Mouse (Mus musculus) spleen, postnatal 36 days (tissue): ENCODE measurements around the gene Bloc1s4.

Source experiments
- DNase-seq, 2 experiments: peaks; one replicate each; pipeline ENCODE4 v3.0.0; 2022; ENCODE audit warnings: low spot score in 2 of 2, mixed read lengths in 1 of 2

Gene Bloc1s4

GRCm38 (mm10) chr5:36742126-36742848 lies 6.2 kb downstream of the Bloc1s4 start:
- DNase-seq, result peak; percentile 60 to 74

- no peak for DNase-seq
Measured at GRCm38 (mm10) chr5:36739829-36740228, 8.6 kb downstream of the Bloc1s4 start.

- DNase-seq, result no peak
Measured at GRCm38 (mm10) chr5:36738799-36739615, 9.4 kb downstream of the Bloc1s4 start.

- no peak for DNase-seq
Measured at GRCm38 (mm10) chr5:36737765-36738164, 10.7 kb downstream of the Bloc1s4 start.

- DNase-seq, result peak; percentile 63 to 81
Measured at GRCm38 (mm10) chr5:36736009-36736408, 12.4 kb downstream of the Bloc1s4 start.

GRCm38 (mm10) chr5:36735106-36735505 lies 13.3 kb downstream of the Bloc1s4 start:
- DNase-seq, result no peak

- DNase-seq, result no peak
Measured at GRCm38 (mm10) chr5:36733405-36733804, 15.0 kb downstream of the Bloc1s4 start.

GRCm38 (mm10) chr5:36731901-36732652 lies 16.4 kb downstream of the Bloc1s4 start:
- no peak for DNase-seq

GRCm38 (mm10) chr5:36730689-36731088 lies 17.8 kb downstream of the Bloc1s4 start:
- DNase-seq, result no peak

- no peak for DNase-seq
Measured at GRCm38 (mm10) chr5:36729923-36730322, 18.5 kb downstream of the Bloc1s4 start.

- DNase-seq, result no peak
Measured at GRCm38 (mm10) chr5:36729086-36729473, 19.4 kb downstream of the Bloc1s4 start.

- no peak for DNase-seq
Measured at GRCm38 (mm10) chr5:36728403-36729085, 19.9 kb downstream of the Bloc1s4 start.

- no peak for DNase-seq
Measured at GRCm38 (mm10) chr5:36727776-36728175, 20.7 kb downstream of the Bloc1s4 start.

GRCm38 (mm10) chr5:36727136-36727535 lies 21.3 kb downstream of the Bloc1s4 start:
- DNase-seq, result no peak

GRCm38 (mm10) chr5:36726387-36726801 lies 22.1 kb downstream of the Bloc1s4 start:
- peak; percentile 35 to 62 for DNase-seq

- no peak for DNase-seq
Measured at GRCm38 (mm10) chr5:36725861-36726260, 22.6 kb downstream of the Bloc1s4 start.

- DNase-seq, result no peak
Measured at GRCm38 (mm10) chr5:36724274-36724673, 24.2 kb downstream of the Bloc1s4 start.

- no peak for DNase-seq
Measured at GRCm38 (mm10) chr5:36723356-36723755, 25.1 kb downstream of the Bloc1s4 start.

- DNase-seq, result no peak
Measured at GRCm38 (mm10) chr5:36722415-36722856, 26.0 kb downstream of the Bloc1s4 start.

GRCm38 (mm10) chr5:36720710-36721375 lies 27.6 kb downstream of the Bloc1s4 start:
- DNase-seq, result peak; percentile 51 to 70

GRCm38 (mm10) chr5:36720219-36720618 lies 28.2 kb downstream of the Bloc1s4 start:
- no peak for DNase-seq
